8 mouse cellular contexts compared by ENCODE assay signal in the genomic region with DNA sequence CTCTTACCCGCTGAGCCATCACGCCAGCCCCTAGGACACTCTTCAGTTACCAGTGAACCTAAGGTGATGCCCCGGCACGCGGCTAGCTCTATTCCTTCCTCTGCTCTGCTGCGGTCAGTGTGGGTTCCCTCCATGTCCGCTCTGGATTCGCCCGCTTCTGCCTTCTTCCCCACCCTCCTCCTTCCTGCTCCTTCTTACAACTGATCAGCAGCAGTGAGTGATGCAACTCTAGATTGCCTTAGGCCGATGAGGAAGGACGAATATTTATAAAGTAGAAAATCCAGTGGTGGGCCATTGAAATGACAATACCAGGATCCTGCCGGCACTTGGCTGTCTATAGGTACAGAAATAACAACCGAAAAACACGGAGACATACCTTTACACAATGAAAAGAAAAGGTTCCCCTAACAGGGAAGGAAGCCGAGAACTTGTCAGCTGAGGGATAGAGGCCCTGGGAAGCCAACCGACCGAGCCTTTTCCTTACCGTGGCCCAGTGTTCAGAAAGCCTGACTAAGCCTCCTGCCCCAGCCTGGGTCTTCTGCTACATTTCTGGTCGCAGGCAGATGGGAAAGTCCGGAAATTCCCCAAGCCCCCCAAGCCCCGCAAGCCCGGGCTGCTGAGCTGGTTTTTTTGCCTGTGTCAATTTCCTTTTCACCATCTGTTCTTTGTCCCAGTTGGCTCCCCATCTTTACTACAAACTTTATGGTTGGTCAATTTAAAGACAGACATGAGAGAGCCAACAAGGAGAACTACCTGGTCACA. TPM values are rescaled to one million over a fixed set of nuclear protein-coding genes. Genes with fewer than 3 reads are reported as not detected.
DNase-seq lines count a peak whose midpoint lies in the region; ATAC-seq and TF ChIP-seq lines count a peak whose summit lies in the region.

No protein-coding gene starts in this region.

- no peak for DNase-seq in testis, postnatal 14 days (ENCODE audit: low spot score)
- peak; percentile 72 for DNase-seq in heart, embryonic 10.5 days (ENCODE audit: low spot score)
- no peak for DNase-seq in limb, embryonic 11.5 days (ENCODE audit: low spot score)
- DNase-seq in midbrain, postnatal 0 days (ENCODE audit: low spot score), result no peak
- no peak for DNase-seq in layer of hippocampus, postnatal 10 days (ENCODE audit: low spot score in 2 of 2)
- DNase-seq in adrenal gland, postnatal 25 days, result no peak
- DNase-seq in frontal cortex, postnatal 10 days (ENCODE audit: low spot score in 2 of 2), result no peak

- no peak for TF ChIP-seq CTCF in testis, adult 2 months (IDR thresholded peaks at IDR 0.05; ENCODE audit: control insufficient read depth, insufficient read depth, insufficient replicate concordance, low read depth, low read length)
- TF ChIP-seq CTCF in midbrain, postnatal 0 days (IDR thresholded peaks at IDR 0.05), result no peak

- WGBS in heart, embryonic 10.5 days, result 72% methylated on average over 22 of the region's 22 CpGs
- WGBS in limb, embryonic 11.5 days, result 78% methylated on average over 22 of the region's 22 CpGs
- WGBS in midbrain, postnatal 0 days, result 73% methylated on average over 22 of the region's 22 CpGs

- H3K27ac ChIP-seq in testis, adult 2 months (ENCODE audit: control insufficient read depth, insufficient read depth, low read depth, low read length), result no peak overlapping the region
- peak overlapping the region; percentile 80 for H3K27ac ChIP-seq in heart, embryonic 10.5 days
- H3K27ac ChIP-seq in limb, embryonic 11.5 days (replicated peaks; ENCODE audit: low read depth, low read length), result no peak overlapping the region; the same call in 1 of the 2 replicates
- H3K27ac ChIP-seq in midbrain, postnatal 0 days (ENCODE audit: low read depth, low read length), result no peak overlapping the region

- no peaks in the 10 kb centered on the region for H3K36me3 ChIP-seq in testis, adult 2 months (ENCODE audit: control insufficient read depth, insufficient read depth, low read length)
- no peaks in the 10 kb centered on the region for H3K36me3 ChIP-seq in heart, embryonic 10.5 days
- no peaks in the 10 kb centered on the region for H3K36me3 ChIP-seq in limb, embryonic 11.5 days (ENCODE audit: control insufficient read depth, insufficient read depth, low read length)
- no peaks in the 10 kb centered on the region for H3K36me3 ChIP-seq in midbrain, postnatal 0 days (ENCODE audit: insufficient read depth, low read length)

- H3K4me2 ChIP-seq in limb, embryonic 11.5 days (ENCODE audit: low read depth, severe bottlenecking), result peak overlapping the region; percentile 48
- H3K4me2 ChIP-seq in midbrain, postnatal 0 days (ENCODE audit: low read depth, low read length, poor library complexity, severe bottlenecking), result peak overlapping the region; percentile 18; the same call in 1 of the 2 replicates

- H3K27me3 ChIP-seq in testis, adult 2 months (ENCODE audit: control insufficient read depth, insufficient read depth, low read length), result no peaks in the 10 kb centered on the region
- no peaks in the 10 kb centered on the region for H3K27me3 ChIP-seq in heart, embryonic 10.5 days (ENCODE audit: insufficient read depth, poor library complexity, severe bottlenecking)
- H3K27me3 ChIP-seq in limb, embryonic 11.5 days (ENCODE audit: control insufficient read depth, insufficient read depth, low read length), result no peaks in the 10 kb centered on the region
- H3K27me3 ChIP-seq in midbrain, postnatal 0 days (ENCODE audit: insufficient read depth, low read length), result no peaks in the 10 kb centered on the region

- H3K9me3 ChIP-seq in heart, embryonic 10.5 days, result no peaks in the 10 kb centered on the region
- no peaks in the 10 kb centered on the region for H3K9me3 ChIP-seq in limb, embryonic 11.5 days (ENCODE audit: control insufficient read depth, low read length)
- H3K9me3 ChIP-seq in midbrain, postnatal 0 days (ENCODE audit: low read length), result no peaks in the 10 kb centered on the region

- H3K4me3 ChIP-seq in testis, adult 2 months (ENCODE audit: control insufficient read depth, low read depth, low read length), result peak overlapping the region; percentile 41; the same call in 1 of the 2 replicates
- H3K4me3 ChIP-seq in heart, embryonic 10.5 days, result peak overlapping the region; percentile 47
- peak overlapping the region; percentile 14; the same call in 1 of the 2 replicates for H3K4me3 ChIP-seq in limb, embryonic 11.5 days (ENCODE audit: low read depth, low read length)
- no peak overlapping the region for H3K4me3 ChIP-seq in midbrain, postnatal 0 days (ENCODE audit: low read depth, low read length)

- no peak for ATAC-seq in limb, embryonic 11.5 days (ENCODE audit: insufficient number of reproducible peaks, low FRiP score, low TSS enrichment, low read depth)
- ATAC-seq in midbrain, postnatal 0 days (ENCODE audit: low FRiP score), result no peak

- no peak for TF ChIP-seq POLR2A in testis, adult 2 months (IDR thresholded peaks at IDR 0.05; ENCODE audit: control insufficient read depth, low read depth, low read length)

- H3K4me1 ChIP-seq in testis, adult 2 months (ENCODE audit: control insufficient read depth, insufficient read depth, low read length), result peaks cover 10% of the 10 kb centered on the region
- H3K4me1 ChIP-seq in heart, embryonic 10.5 days, result peaks cover 43% of the 10 kb centered on the region
- peaks cover 2% of the 10 kb centered on the region; the same call in 1 of the 2 replicates for H3K4me1 ChIP-seq in limb, embryonic 11.5 days (ENCODE audit: control insufficient read depth, insufficient read depth, low read length)
- H3K4me1 ChIP-seq in midbrain, postnatal 0 days (ENCODE audit: insufficient read depth, low read length), result no peaks in the 10 kb centered on the region

- peak overlapping the region; percentile 52 for H3K9ac ChIP-seq in limb, embryonic 11.5 days (ENCODE audit: low read length)
- no peak overlapping the region for H3K9ac ChIP-seq in midbrain, postnatal 0 days (replicated peaks; ENCODE audit: low read length, poor library complexity, severe bottlenecking)

RNA-seq across cellular contexts. Expression of a gene that starts 27.7 kb away (rescaled TPM):
- polyA plus RNA-seq in testis, adult 2 months (2012; rRNA removed), result 6.9 and 7.8 TPM in 2 replicates
- polyA plus RNA-seq in heart, embryonic 10.5 days (2016; fragmentation: Nextera tagmentation; extraction: Ambion mirVana), result 11.8 and 17.5 TPM in 2 replicates
- 20.0 and 21.7 TPM in 2 replicates for polyA plus RNA-seq in limb, embryonic 11.5 days (2014; fragmentation: Nextera tagmentation; extraction: Ambion mirVana)
- 35.4 and 38.3 TPM in 2 replicates for total RNA-seq in midbrain, postnatal 0 days (2014; rRNA removed)
- polyA plus RNA-seq in midbrain, postnatal 0 days (2015; fragmentation: Nextera tagmentation; extraction: Ambion mirVana), result 7.4 and 9.2 TPM in 2 replicates
- total RNA-seq in layer of hippocampus, postnatal 10 days (2021), result 10 to 100 TPM; 53.5 to 54.5 TPM
- 77.9 and 100 TPM in 2 replicates for total RNA-seq in adrenal gland, postnatal 25 days (2021)
